Mouse (Mus musculus) heart, adult 11 months (tissue): ENCODE data around the gene Ptpn1.

Experiments
- DNase-seq: peaks from one replicate; pipeline ENCODE4 v3.0.0; 2022

Gene Ptpn1

GRCm38 (mm10) chr2:167924011-167924410 is 7.8 kb upstream of the Ptpn1 start:
- peak; percentile 93 for DNase-seq

GRCm38 (mm10) chr2:167924803-167925604 is 6.9 kb upstream of the Ptpn1 start:
- peak; percentile 99 for DNase-seq

GRCm38 (mm10) chr2:167925841-167926800 is 5.7 kb upstream of the Ptpn1 start:
- peak; percentile 94 for DNase-seq

GRCm38 (mm10) chr2:167928002-167928526 is 3.8 kb upstream of the Ptpn1 start:
- DNase-seq = peak; percentile 89

GRCm38 (mm10) chr2:167928972-167929371 is 2.9 kb upstream of the Ptpn1 start:
- DNase-seq = no peak

- no peak for DNase-seq
Measured at GRCm38 (mm10) chr2:167930975-167931374, 882 bp upstream of the Ptpn1 start.

- no peak for DNase-seq
Measured at GRCm38 (mm10) chr2:167932727-167933231, 922 bp downstream of the Ptpn1 start.

- DNase-seq = no peak
Measured at GRCm38 (mm10) chr2:167933397-167933796, 1.5 kb downstream of the Ptpn1 start.

- no peak for DNase-seq
Measured at GRCm38 (mm10) chr2:167935956-167936355, 4.1 kb downstream of the Ptpn1 start.

- peak; percentile 86 for DNase-seq
Measured at GRCm38 (mm10) chr2:167938786-167939185, 6.9 kb downstream of the Ptpn1 start.

- no peak for DNase-seq
Measured at GRCm38 (mm10) chr2:167939204-167939603, 7.3 kb downstream of the Ptpn1 start.

GRCm38 (mm10) chr2:167939632-167940399 is 8.0 kb downstream of the Ptpn1 start:
- peak; percentile 89 for DNase-seq

GRCm38 (mm10) chr2:167940636-167941035 is 8.8 kb downstream of the Ptpn1 start:
- DNase-seq = peak; percentile 76

GRCm38 (mm10) chr2:167941320-167941719 is 9.5 kb downstream of the Ptpn1 start:
- no peak for DNase-seq

- DNase-seq = peak; percentile 94
Measured at GRCm38 (mm10) chr2:167941745-167942176, 9.9 kb downstream of the Ptpn1 start.

- DNase-seq = peak; percentile 98
Measured at GRCm38 (mm10) chr2:167942199-167942925, 10.5 kb downstream of the Ptpn1 start.

GRCm38 (mm10) chr2:167942926-167943633 is 11.2 kb downstream of the Ptpn1 start:
- DNase-seq = peak; percentile 98

GRCm38 (mm10) chr2:167944193-167944592 is 12.3 kb downstream of the Ptpn1 start:
- no peak for DNase-seq

- peak; percentile 91 for DNase-seq
Measured at GRCm38 (mm10) chr2:167945451-167945850, 13.6 kb downstream of the Ptpn1 start.

GRCm38 (mm10) chr2:167947251-167947650 is 15.4 kb downstream of the Ptpn1 start:
- DNase-seq = no peak

GRCm38 (mm10) chr2:167948047-167948446 is 16.2 kb downstream of the Ptpn1 start:
- peak; percentile 90 for DNase-seq
